Mouse (Mus musculus) liver, embryonic 16.5 days (tissue): Measurements from ENCODE around the gene Yars. TPM values are rescaled to one million over a fixed set of nuclear protein-coding genes. Genes with fewer than 3 reads are reported as not detected.

Experiments used
- ATAC-seq: fragments of 200-750 bp; cut with Nextera tagmentation; 2 replicates; pipeline ENCODE4 v1.8.0; 2017; ENCODE audit warnings: low read depth, mild to moderate bottlenecking, moderate number of reproducible peaks, moderate library complexity
- H3K27ac ChIP-seq: fragments of 300-500 bp; sonication (generic); 2 replicates; pipeline ENCODE4 v1.5.1; 2014; ENCODE audit warnings: mild to moderate bottlenecking, low read length
- H3K27me3 ChIP-seq: fragments of 300-500 bp; sonication (generic); 2 replicates; pipeline ENCODE4 v1.6.1; 2014; ENCODE audit warnings: low read depth, low read length, mixed read lengths; ENCODE audit not compliant: control insufficient read depth, insufficient read depth
- H3K36me3 ChIP-seq: fragments of 300-500 bp; sonication (generic); 2 replicates; pipeline ENCODE4 v1.6.1; 2014; ENCODE audit warnings: mild to moderate bottlenecking; ENCODE audit not compliant: control insufficient read depth, insufficient read depth
- H3K4me1 ChIP-seq: fragments of 300-500 bp; sonication (generic); 2 replicates; pipeline ENCODE4 v1.6.1; 2014; ENCODE audit warnings: low read depth, low read length, mixed read lengths; ENCODE audit not compliant: control insufficient read depth
- H3K4me2 ChIP-seq: fragments of 300-500 bp; sonication (generic); 2 replicates; pipeline ENCODE4 v1.6.1; 2014; ENCODE audit warnings: low read depth, low read length, mixed read lengths
- H3K4me3 ChIP-seq: fragments of 300-500 bp; sonication (generic); 2 replicates; pipeline ENCODE4 v1.5.1; 2014; ENCODE audit warnings: low read depth, mild to moderate bottlenecking, low read length
- H3K9ac ChIP-seq: fragments of 300-500 bp; sonication (generic); 2 replicates; pipeline ENCODE4 v1.6.1; 2014; ENCODE audit warnings: low read depth, low read length
- H3K9me3 ChIP-seq: fragments of 300-500 bp; sonication (generic); replicated peaks from 2 replicates; pipeline ENCODE4 v1.6.1; 2016; ENCODE audit warnings: low read length; ENCODE audit not compliant: control insufficient read depth
- WGBS: fragments of 180-500 bp; shearing (Covaris S2); extraction: QIAGEN DNeasy Blood & Tissue Kit; methylation state at CpG from one replicate; pipeline ENCODE4 v1.1.7; 2014; ENCODE audit not compliant: insufficient replicate concordance; 5-methylcytosine and 5-hydroxymethylcytosine counted together
- polyA plus RNA-seq: library from polyadenylated mRNA; unstranded; fragments of >200 nt; fragmentation: Nextera tagmentation; extraction: Ambion mirVana; gene quantifications from 2 replicates; pipeline ENCODE4 v1.2.1, GENCODE M21; 2015

Gene Yars
- polyA plus RNA-seq, 1 experiment from 2014 or later = 56.4 TPM

- peaks cover 71% of the 10 kb centered on the region for H3K4me1 ChIP-seq
- H3K36me3 ChIP-seq = no peaks in the 10 kb centered on the region
- H3K4me2 ChIP-seq = peak overlapping the region; percentile 30
- WGBS = 5% methylated on average over 7 of the region's 7 CpGs
- H3K27ac ChIP-seq = peak overlapping the region; percentile 78
- no peaks in the 10 kb centered on the region for H3K9me3 ChIP-seq
- peaks cover 21% of the 10 kb centered on the region for H3K27me3 ChIP-seq
- ATAC-seq = peak; percentile 80
- no peak overlapping the region for H3K9ac ChIP-seq
- no peak overlapping the region for H3K4me3 ChIP-seq
These were observed 44.9 kb downstream of the Yars start for GRCm38 (mm10) chr4:129234488-129234887.

GRCm38 (mm10) chr4:129235147-129235546, 45.6 kb downstream of the Yars start:
- WGBS = 32% methylated on average over 3 of the region's 3 CpGs
- Histone ChIP-seq H3K27me3 (peaks cover 26% of the 10 kb centered on the region), H3K27ac (peak overlapping the region; percentile 78), H3K9ac (peak overlapping the region; percentile 40), H3K9me3 (no peaks in the 10 kb centered on the region), H3K4me3 (no peak overlapping the region), H3K4me2 (peak overlapping the region; percentile 30), H3K36me3 (no peaks in the 10 kb centered on the region), H3K4me1 (peaks cover 74% of the 10 kb centered on the region)
- ATAC-seq = peak; percentile 70

- peak overlapping the region; percentile 40; the same call in 1 of the 2 replicates for H3K9ac ChIP-seq
- no peak overlapping the region for H3K4me2 ChIP-seq
- H3K4me1 ChIP-seq = peaks cover 66% of the 10 kb centered on the region
- WGBS = 61% methylated on average over 8 of the region's 8 CpGs
- H3K36me3 ChIP-seq = no peaks in the 10 kb centered on the region
- peaks cover 31% of the 10 kb centered on the region for H3K27me3 ChIP-seq
- peak overlapping the region; percentile 71; the same call in 1 of the 2 replicates for H3K27ac ChIP-seq
- H3K4me3 ChIP-seq = no peak overlapping the region
- ATAC-seq = no peak
- H3K9me3 ChIP-seq = no peaks in the 10 kb centered on the region
These were observed 46.8 kb downstream of the Yars start for GRCm38 (mm10) chr4:129236236-129236813.

- peaks cover 31% of the 10 kb centered on the region for H3K27me3 ChIP-seq
- no peaks in the 10 kb centered on the region for H3K36me3 ChIP-seq
- no peak overlapping the region for H3K9ac ChIP-seq
- no peak overlapping the region for H3K4me3 ChIP-seq
- H3K9me3 ChIP-seq = no peaks in the 10 kb centered on the region
- H3K27ac ChIP-seq = no peak overlapping the region
- ATAC-seq = no peak
- 23% methylated on average over 21 of the region's 21 CpGs for WGBS
- H3K4me2 ChIP-seq = no peak overlapping the region; the same call in 1 of the 2 replicates
- peaks cover 50% of the 10 kb centered on the region for H3K4me1 ChIP-seq
These were observed 48.4 kb downstream of the Yars start for GRCm38 (mm10) chr4:129237843-129238441.

- Histone ChIP-seq H3K27ac (no peak overlapping the region), H3K4me3 (peak overlapping the region; percentile 67), H3K36me3 (no peaks in the 10 kb centered on the region), H3K4me1 (peaks cover 47% of the 10 kb centered on the region), H3K9ac (peak overlapping the region; percentile 60; the same call in 1 of the 2 replicates), H3K4me2 (peak overlapping the region; percentile 97), H3K27me3 (peaks cover 31% of the 10 kb centered on the region), H3K9me3 (no peaks in the 10 kb centered on the region)
- ATAC-seq = no peak
- under 1% methylated on average over 23 of the region's 23 CpGs for WGBS
These were observed 49.0 kb downstream of the Yars start for GRCm38 (mm10) chr4:129238579-129239016.

- WGBS = 1% methylated on average over 18 of the region's 29 CpGs
- peaks cover 46% of the 10 kb centered on the region for H3K4me1 ChIP-seq
- peak overlapping the region; percentile 67 for H3K4me3 ChIP-seq
- H3K4me2 ChIP-seq = peak overlapping the region; percentile 97
- peaks cover 31% of the 10 kb centered on the region for H3K27me3 ChIP-seq
- no peaks in the 10 kb centered on the region for H3K9me3 ChIP-seq
- no peaks in the 10 kb centered on the region for H3K36me3 ChIP-seq
- peak; percentile 76 for ATAC-seq
- H3K27ac ChIP-seq = no peak overlapping the region
- H3K9ac ChIP-seq = peak overlapping the region; percentile 60; the same call in 1 of the 2 replicates
These were observed 49.5 kb downstream of the Yars start for GRCm38 (mm10) chr4:129239075-129239474.

GRCm38 (mm10) chr4:129241898-129242297, 52.3 kb downstream of the Yars start:
- Histone ChIP-seq H3K9ac (no peak overlapping the region), H3K36me3 (no peaks in the 10 kb centered on the region), H3K27ac (no peak overlapping the region), H3K9me3 (no peaks in the 10 kb centered on the region), H3K4me3 (no peak overlapping the region), H3K4me1 (peaks cover 32% of the 10 kb centered on the region), H3K27me3 (peaks cover 47% of the 10 kb centered on the region), H3K4me2 (no peak overlapping the region)
- WGBS = 51% methylated on average over 7 of the region's 7 CpGs
- ATAC-seq = no peak

GRCm38 (mm10) chr4:129242327-129242726, 52.8 kb downstream of the Yars start:
- Histone ChIP-seq H3K4me3 (no peak overlapping the region), H3K27me3 (peaks cover 50% of the 10 kb centered on the region), H3K4me1 (peaks cover 28% of the 10 kb centered on the region), H3K4me2 (no peak overlapping the region), H3K27ac (no peak overlapping the region), H3K36me3 (no peaks in the 10 kb centered on the region), H3K9me3 (no peaks in the 10 kb centered on the region), H3K9ac (no peak overlapping the region)
- 70% methylated on average over 4 of the region's 4 CpGs for WGBS
- no peak for ATAC-seq

GRCm38 (mm10) chr4:129242761-129243160, 53.2 kb downstream of the Yars start:
- Histone ChIP-seq H3K27ac (no peak overlapping the region), H3K36me3 (no peaks in the 10 kb centered on the region), H3K9me3 (no peaks in the 10 kb centered on the region), H3K4me3 (no peak overlapping the region), H3K9ac (no peak overlapping the region), H3K4me1 (peaks cover 28% of the 10 kb centered on the region), H3K4me2 (no peak overlapping the region), H3K27me3 (peaks cover 50% of the 10 kb centered on the region)
- 43% methylated on average over 4 of the region's 4 CpGs for WGBS
- ATAC-seq = no peak
